Mouse (Mus musculus) E14TG2a.4 (cell line): Measurements from ENCODE around the gene Elf1.

Experiments used
- CTCF ChIP-seq: conservative IDR thresholded peaks from 2 replicates; pipeline ENCODE4 v1.5.1; 2014; ENCODE audit warnings: low read length
- NANOG ChIP-seq: IDR thresholded peaks from 2 replicates; pipeline ENCODE4 v1.6.1; 2014; ENCODE audit warnings: borderline replicate concordance, low read length, mixed read lengths
- POU5F1 ChIP-seq: IDR thresholded peaks from 2 replicates; pipeline ENCODE4 v1.6.1; 2014; ENCODE audit warnings: low read length, borderline replicate concordance

- TF ChIP-seq CTCF (no peak), POU5F1 (no peak), NANOG (no peak)
These were observed 124.9 kb downstream of the Elf1 start for GRCm38 (mm10) chr14:79605881-79606280.
